Mouse (Mus musculus): Measurements from ENCODE around the gene Rbsn.

Gene Rbsn

DNA sequence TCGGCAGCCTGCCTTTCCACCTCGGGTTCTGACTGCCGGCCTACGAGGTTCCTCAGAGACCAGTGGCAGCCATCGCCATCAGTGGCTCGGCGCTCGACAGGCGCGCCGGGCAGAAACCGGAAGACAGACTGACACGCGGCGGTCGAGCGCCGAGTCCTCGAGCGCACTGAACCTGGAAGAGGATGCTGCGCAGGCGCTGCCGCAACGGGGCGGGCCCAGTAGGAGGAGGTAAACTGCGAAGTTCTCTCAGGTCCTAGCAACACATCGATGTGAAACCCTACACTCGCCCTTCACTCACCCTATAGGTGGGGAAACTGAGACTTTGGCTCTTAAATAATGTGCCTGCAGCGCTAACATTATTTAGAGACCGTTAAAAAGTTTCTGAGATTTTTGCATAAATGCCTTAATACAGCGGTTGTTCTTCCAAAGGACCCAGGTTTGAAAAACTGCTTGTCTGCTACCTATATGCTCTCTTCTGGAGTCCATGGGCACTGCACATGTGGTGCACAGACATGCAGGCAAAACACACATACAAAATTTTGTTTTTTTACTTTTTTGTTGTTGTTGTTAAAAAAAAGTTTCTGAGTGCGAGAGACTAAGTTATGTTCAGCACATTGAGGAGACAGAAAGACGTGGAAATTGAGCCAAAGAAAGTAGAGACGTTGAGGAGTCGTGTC is at the start of gene Rbsn:
Gene Rbsn, minus strand, starts transcription at position 153 of the 677 bp plus-strand sequence.
- DNase-seq (ENCODE audit: low spot score in 2 of 2), result peak; percentile 89 to 95

- no peak for DNase-seq (ENCODE audit: low spot score in 2 of 2)
These were observed 46.6 kb upstream of the Rbsn start for GRCm38 (mm10) chr6:92261162-92261843.

GRCm38 (mm10) chr6:92255346-92255745 is 40.6 kb upstream of the Rbsn start:
- DNase-seq (ENCODE audit: low spot score in 2 of 2), result no peak

GRCm38 (mm10) chr6:92253253-92253870 is 38.6 kb upstream of the Rbsn start:
- DNase-seq (ENCODE audit: low spot score in 2 of 2), result no peak

- no peak for DNase-seq (ENCODE audit: low spot score in 2 of 2)
These were observed 32.6 kb upstream of the Rbsn start for GRCm38 (mm10) chr6:92247215-92247919.

DNA sequence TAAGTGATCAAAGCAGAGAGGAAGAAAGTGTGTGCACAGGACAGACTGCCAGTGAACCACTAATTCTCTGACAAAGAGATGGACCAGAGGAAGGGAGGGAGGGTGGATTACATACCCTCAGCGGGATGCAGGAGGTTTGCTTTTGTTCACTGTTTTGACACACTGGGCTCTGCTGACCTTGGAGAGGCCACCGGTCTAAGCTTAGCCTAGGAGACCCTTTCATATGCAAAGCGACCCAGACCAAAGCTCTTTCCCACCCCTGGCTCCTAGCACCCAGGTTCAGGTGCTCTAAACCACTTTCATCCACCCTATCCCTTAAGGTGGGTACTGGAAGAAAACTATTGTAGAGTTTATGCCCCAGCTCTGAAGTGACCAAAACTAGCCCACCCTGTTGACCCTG is 31.6 kb upstream of the Rbsn start:
- no peak for DNase-seq (ENCODE audit: low spot score in 2 of 2)

GRCm38 (mm10) chr6:92244591-92244990 is 29.9 kb upstream of the Rbsn start, which contains the start of gene Trh:
Trh (minus strand) TSS chr6:92244650.
- DNase-seq (ENCODE audit: low spot score in 2 of 2), result no peak

DNA sequence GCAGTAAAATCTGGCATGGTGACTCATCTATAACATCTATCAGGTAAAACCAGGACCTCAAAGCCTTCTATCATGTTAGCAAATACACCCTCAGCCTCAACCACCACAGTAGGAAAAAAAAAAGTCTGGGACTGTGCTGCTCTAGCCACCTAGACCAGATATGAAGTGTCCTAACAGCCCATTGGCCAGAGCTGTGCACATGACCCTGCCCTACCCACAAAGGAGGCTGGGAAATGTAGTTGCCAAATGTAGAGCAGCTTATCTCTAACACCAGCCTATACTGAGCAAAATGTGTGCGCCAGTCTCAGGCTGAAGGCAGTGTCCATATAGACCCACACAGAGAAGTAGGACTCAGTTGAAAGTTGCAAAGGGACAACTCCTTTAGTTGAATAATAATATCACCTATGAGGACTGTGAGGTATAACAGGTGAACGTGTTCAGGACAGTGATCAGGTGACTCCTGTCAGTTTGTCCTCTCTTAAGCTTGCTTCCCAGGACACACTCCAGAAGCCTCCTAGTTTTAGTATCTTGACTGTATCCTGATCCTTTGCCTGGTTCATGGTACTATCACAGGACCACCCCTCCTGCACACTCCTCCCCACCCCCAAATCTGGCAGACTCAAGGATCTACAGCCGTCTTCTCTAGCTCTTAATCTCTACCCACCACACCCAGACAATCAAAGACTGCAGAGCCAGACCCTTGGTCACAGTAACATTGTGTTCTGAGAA is 26.6 kb upstream of the Rbsn start:
- peak; percentile 47 to 69 for DNase-seq (ENCODE audit: low spot score in 2 of 2)

- DNase-seq (ENCODE audit: low spot score in 2 of 2), result no peak
These were observed 20.3 kb upstream of the Rbsn start for GRCm38 (mm10) chr6:92235036-92235435.

- no peak for DNase-seq (ENCODE audit: low spot score in 2 of 2)
These were observed 17.0 kb upstream of the Rbsn start for GRCm38 (mm10) chr6:92231762-92232161.

GRCm38 (mm10) chr6:92231356-92231755 is 16.6 kb upstream of the Rbsn start:
- no peak for DNase-seq (ENCODE audit: low spot score in 2 of 2)

DNA sequence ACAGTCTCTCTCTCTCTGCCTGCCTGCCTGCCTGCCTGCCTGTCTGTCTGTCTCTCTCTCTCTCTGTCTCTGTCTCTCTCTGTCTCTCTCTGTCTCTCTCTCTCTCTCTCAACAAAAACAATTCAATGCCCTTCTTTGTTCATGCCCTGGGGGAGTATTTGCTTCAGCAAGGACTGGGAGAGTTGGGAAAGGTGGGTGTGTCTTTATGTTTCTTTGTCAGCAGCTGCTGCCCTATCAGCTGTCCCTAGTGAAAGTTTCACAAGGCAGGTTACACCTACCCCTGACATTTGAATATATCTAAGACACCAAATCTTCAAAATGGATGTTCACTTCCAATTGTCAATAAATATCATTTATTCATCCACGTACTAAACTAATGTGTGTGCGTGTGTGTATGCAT is 14.9 kb upstream of the Rbsn start:
- no peak for DNase-seq (ENCODE audit: low spot score in 2 of 2)

- no peak for DNase-seq (ENCODE audit: low spot score in 2 of 2)
These were observed 14.4 kb upstream of the Rbsn start for GRCm38 (mm10) chr6:92229103-92229502.

GRCm38 (mm10) chr6:92224981-92225380 is 10.3 kb upstream of the Rbsn start:
- DNase-seq (ENCODE audit: low spot score in 2 of 2), result no peak

GRCm38 (mm10) chr6:92222021-92222420 is 7.3 kb upstream of the Rbsn start:
- DNase-seq (ENCODE audit: low spot score in 2 of 2), result no peak

GRCm38 (mm10) chr6:92221604-92222003 is 6.9 kb upstream of the Rbsn start:
- DNase-seq (ENCODE audit: low spot score in 2 of 2), result no peak

- DNase-seq (ENCODE audit: low spot score in 2 of 2), result no peak
These were observed 4.7 kb upstream of the Rbsn start for GRCm38 (mm10) chr6:92219445-92219844.

DNA sequence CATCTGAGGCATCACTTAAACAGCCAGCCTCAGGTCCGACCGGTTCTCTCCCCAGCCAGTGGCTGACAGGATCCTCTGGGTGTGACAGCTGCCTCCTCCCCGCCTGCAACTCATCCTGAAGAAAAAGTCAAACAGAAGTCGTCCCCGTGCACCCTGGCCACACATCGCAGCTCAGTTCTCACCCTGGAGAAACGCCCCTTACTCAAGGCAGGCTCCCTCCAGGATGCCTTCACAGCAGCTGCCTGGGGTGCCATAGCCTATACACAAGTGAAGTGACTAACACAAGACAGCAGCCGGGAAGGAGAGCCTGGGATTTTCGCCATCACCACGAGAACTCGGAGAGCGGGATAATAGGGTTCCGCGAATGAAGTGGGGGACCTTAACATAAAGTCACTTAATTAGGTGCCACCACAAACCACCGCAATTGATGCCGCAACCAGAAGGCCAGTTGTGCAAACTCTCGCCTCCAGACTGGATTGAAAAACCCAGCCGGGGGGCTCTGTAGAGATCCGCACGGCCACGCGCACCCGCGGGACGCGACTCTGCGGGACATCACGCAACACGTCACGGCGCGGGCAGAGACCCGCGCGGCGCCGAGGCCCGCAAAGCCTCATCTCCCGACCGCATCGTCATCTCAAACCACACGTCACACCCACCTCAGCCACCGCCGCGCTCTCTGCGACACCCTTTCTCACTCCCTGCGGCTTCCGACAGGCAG is 511 bp downstream of the Rbsn start:
- DNase-seq (ENCODE audit: low spot score in 2 of 2), result peak in 1 of 2 experiments; percentile 65

GRCm38 (mm10) chr6:92199414-92199813 is 15.3 kb downstream of the Rbsn start:
- DNase-seq (ENCODE audit: low spot score in 2 of 2), result no peak

DNA sequence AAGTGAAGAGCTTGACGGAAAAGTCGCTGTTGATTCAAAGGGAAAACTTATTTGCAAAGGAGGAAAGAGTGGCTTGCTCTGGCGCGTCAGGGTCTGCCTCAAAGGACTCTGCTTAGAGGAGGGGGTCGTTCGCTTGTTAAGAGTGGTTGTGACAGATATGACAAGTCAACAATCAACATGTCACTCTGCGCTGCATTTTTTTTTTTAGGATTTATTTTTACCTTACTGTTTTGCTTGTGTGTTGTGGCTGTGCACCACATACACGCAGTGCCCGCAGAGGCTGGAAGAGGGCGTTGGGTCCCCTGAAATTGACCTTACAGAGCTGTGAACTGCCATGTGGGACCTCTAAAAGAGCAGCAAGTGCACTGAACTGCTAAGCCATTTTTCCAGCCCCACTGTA is 30.5 kb downstream of the Rbsn start:
- DNase-seq (ENCODE audit: low spot score in 2 of 2), result no peak

GRCm38 (mm10) chr6:92183621-92184131 is 31.0 kb downstream of the Rbsn start, which contains the start of gene Mrps25:
Mrps25 (minus strand) TSS chr6:92184033.
- DNase-seq (ENCODE audit: low spot score in 2 of 2), result peak; percentile 59 to 85

Data from spleen, postnatal 4 days (tissue).